Mouse (Mus musculus): ENCODE measurements at regions not wholly inside any gene's neighbourhood (a gene's known extent, or its start where the extent isn't known, plus 50 kb on each side); places are given as distances from the start of the nearest gene placed in this dataset.

GRCm38 (mm10) chr1:157048996-157049395 lies 59.5 kb downstream of the Tex35 start:
- WGBS: 91% methylated on average over 3 of the region's 3 CpGs
- DNase-seq (ENCODE audit: low spot score): no peak
- no peak overlapping the region for H3K27ac ChIP-seq (replicated peaks; ENCODE audit: low read depth, low read length)
- ATAC-seq (ENCODE audit: low FRiP score, low read depth): no peak
- H3K9me3 ChIP-seq (ENCODE audit: control insufficient read depth, low read length): no peaks in the 10 kb centered on the region
- H3K4me1 ChIP-seq (ENCODE audit: control insufficient read depth, insufficient read depth, low read length): peaks cover 26% of the 10 kb centered on the region
- no peaks in the 10 kb centered on the region for H3K27me3 ChIP-seq (ENCODE audit: control insufficient read depth, insufficient read depth, low read length)
- no peak overlapping the region for H3K4me2 ChIP-seq (replicated peaks; ENCODE audit: low read depth, low read length, severe bottlenecking)
- H3K4me3 ChIP-seq (replicated peaks; ENCODE audit: low read length): no peak overlapping the region
- H3K9ac ChIP-seq (ENCODE audit: low read depth, low read length, severe bottlenecking): no peak overlapping the region
- no peak for TF ChIP-seq POLR2A (IDR thresholded peaks at IDR 0.05; ENCODE audit: borderline replicate concordance, extremely low read depth, insufficient read depth, insufficient read length)
- H3K36me3 ChIP-seq (ENCODE audit: control insufficient read depth, insufficient read depth, low read length): no peaks in the 10 kb centered on the region

GRCm38 (mm10) chr1:157048201-157048923 lies 60.1 kb downstream of the Tex35 start:
- peak overlapping the region; percentile 63 for H3K27ac ChIP-seq (replicated peaks; ENCODE audit: low read depth, low read length)
- ATAC-seq (ENCODE audit: low FRiP score, low read depth) (peak; percentile 73), DNase-seq (ENCODE audit: low spot score) (peak; percentile 65)
- H3K4me3 ChIP-seq (replicated peaks; ENCODE audit: low read length): no peak overlapping the region
- 14% methylated on average over 11 of the region's 11 CpGs for WGBS
- peaks cover 26% of the 10 kb centered on the region for H3K4me1 ChIP-seq (ENCODE audit: control insufficient read depth, insufficient read depth, low read length)
- H3K27me3 ChIP-seq (ENCODE audit: control insufficient read depth, insufficient read depth, low read length): no peaks in the 10 kb centered on the region
- no peaks in the 10 kb centered on the region for H3K9me3 ChIP-seq (ENCODE audit: control insufficient read depth, low read length)
- H3K4me2 ChIP-seq (replicated peaks; ENCODE audit: low read depth, low read length, severe bottlenecking): no peak overlapping the region
- no peaks in the 10 kb centered on the region for H3K36me3 ChIP-seq (ENCODE audit: control insufficient read depth, insufficient read depth, low read length)
- no peak overlapping the region for H3K9ac ChIP-seq (ENCODE audit: low read depth, low read length, severe bottlenecking)
- no peak for TF ChIP-seq POLR2A (IDR thresholded peaks at IDR 0.05; ENCODE audit: borderline replicate concordance, extremely low read depth, insufficient read depth, insufficient read length)

GRCm38 (mm10) chr1:157047751-157048200 lies 60.7 kb downstream of the Tex35 start:
- Histone ChIP-seq H3K4me2 (replicated peaks; ENCODE audit: low read depth, low read length, severe bottlenecking) (no peak overlapping the region), H3K4me3 (replicated peaks; ENCODE audit: low read length) (no peak overlapping the region), H3K9me3 (ENCODE audit: control insufficient read depth, low read length) (no peaks in the 10 kb centered on the region), H3K27me3 (ENCODE audit: control insufficient read depth, insufficient read depth, low read length) (no peaks in the 10 kb centered on the region), H3K36me3 (ENCODE audit: control insufficient read depth, insufficient read depth, low read length) (no peaks in the 10 kb centered on the region), H3K27ac (replicated peaks; ENCODE audit: low read depth, low read length) (peak overlapping the region; percentile 63; the same call in 1 of the 2 replicates), H3K9ac (ENCODE audit: low read depth, low read length, severe bottlenecking) (no peak overlapping the region), H3K4me1 (ENCODE audit: control insufficient read depth, insufficient read depth, low read length) (peaks cover 26% of the 10 kb centered on the region)
- ATAC-seq (ENCODE audit: low FRiP score, low read depth) (peak; percentile 69), DNase-seq (ENCODE audit: low spot score) (peak; percentile 76)
- WGBS: 33% methylated on average over 4 of the region's 4 CpGs
- TF ChIP-seq POLR2A (IDR thresholded peaks at IDR 0.05; ENCODE audit: borderline replicate concordance, extremely low read depth, insufficient read depth, insufficient read length): no peak

GRCm38 (mm10) chr1:157046760-157047182 lies 61.7 kb downstream of the Tex35 start:
- no peaks in the 10 kb centered on the region for H3K36me3 ChIP-seq (ENCODE audit: control insufficient read depth, insufficient read depth, low read length)
- DNase-seq (ENCODE audit: low spot score): no peak
- no peaks in the 10 kb centered on the region for H3K9me3 ChIP-seq (ENCODE audit: control insufficient read depth, low read length)
- no peak overlapping the region for H3K9ac ChIP-seq (ENCODE audit: low read depth, low read length, severe bottlenecking)
- H3K27ac ChIP-seq (replicated peaks; ENCODE audit: low read depth, low read length): no peak overlapping the region
- WGBS: 68% methylated on average over 4 of the region's 4 CpGs
- no peak for ATAC-seq (ENCODE audit: low FRiP score, low read depth)
- peaks cover 25% of the 10 kb centered on the region for H3K4me1 ChIP-seq (ENCODE audit: control insufficient read depth, insufficient read depth, low read length)
- TF ChIP-seq POLR2A (IDR thresholded peaks at IDR 0.05; ENCODE audit: borderline replicate concordance, extremely low read depth, insufficient read depth, insufficient read length): no peak
- no peak overlapping the region for H3K4me3 ChIP-seq (replicated peaks; ENCODE audit: low read length)
- no peak overlapping the region for H3K4me2 ChIP-seq (replicated peaks; ENCODE audit: low read depth, low read length, severe bottlenecking)
- no peaks in the 10 kb centered on the region for H3K27me3 ChIP-seq (ENCODE audit: control insufficient read depth, insufficient read depth, low read length)

GRCm38 (mm10) chr1:157039836-157040196 lies 68.7 kb downstream of the Tex35 start:
- no peak for TF ChIP-seq POLR2A (IDR thresholded peaks at IDR 0.05; ENCODE audit: borderline replicate concordance, extremely low read depth, insufficient read depth, insufficient read length)
- DNase-seq (ENCODE audit: low spot score): no peak
- ATAC-seq (ENCODE audit: low FRiP score, low read depth): peak; percentile 11; the same call in 1 of the 2 replicates
- 37% methylated on average over 4 of the region's 4 CpGs for WGBS
- no peak overlapping the region for H3K9ac ChIP-seq (ENCODE audit: low read depth, low read length, severe bottlenecking)
- H3K36me3 ChIP-seq (ENCODE audit: control insufficient read depth, insufficient read depth, low read length): no peaks in the 10 kb centered on the region
- 0 out of 2 replicates have a peak overlapping the region, but pooled peaks have one; percentile 22 for H3K4me2 ChIP-seq (replicated peaks; ENCODE audit: low read depth, low read length, severe bottlenecking)
- no peak overlapping the region for H3K4me3 ChIP-seq (replicated peaks; ENCODE audit: low read length)
- H3K9me3 ChIP-seq (ENCODE audit: control insufficient read depth, low read length): no peaks in the 10 kb centered on the region
- 0 out of 2 replicates have a peak overlapping the region, but pooled peaks have one; percentile 15 for H3K27ac ChIP-seq (replicated peaks; ENCODE audit: low read depth, low read length)
- H3K4me1 ChIP-seq (ENCODE audit: control insufficient read depth, insufficient read depth, low read length): peaks cover 14% of the 10 kb centered on the region
- no peaks in the 10 kb centered on the region for H3K27me3 ChIP-seq (ENCODE audit: control insufficient read depth, insufficient read depth, low read length)

All from limb, embryonic 14.5 days (tissue).